Mouse (Mus musculus) ES-E14 (cell line): ENCODE data around the gene Hnrnpll.

ENCODE experiments used
- CHD2 ChIP-seq: IDR thresholded peaks from 2 replicates; pipeline ENCODE4 v1.6.1; 2014; ENCODE audit warnings: mild to moderate bottlenecking, low read depth, low read length, inconsistent platforms
- HCFC1 ChIP-seq: IDR thresholded peaks from 2 replicates; pipeline ENCODE4 v1.6.1; 2012; ENCODE audit warnings: low read length, inconsistent platforms, borderline replicate concordance; ENCODE audit not compliant: insufficient read depth
- MAFK ChIP-seq: IDR thresholded peaks from 2 replicates; pipeline ENCODE4 v1.6.1; 2014; ENCODE audit warnings: mild to moderate bottlenecking, low read depth, low read length, inconsistent platforms; ENCODE audit not compliant: insufficient read depth
- ZC3H11A ChIP-seq: IDR thresholded peaks from 2 replicates; pipeline ENCODE4 v1.6.1; 2012; ENCODE audit warnings: low read depth, mild to moderate bottlenecking, inconsistent platforms, low read length, borderline replicate concordance
- ZNF384 ChIP-seq: IDR thresholded peaks from 2 replicates; pipeline ENCODE4 v1.6.1; 2012; ENCODE audit warnings: low read depth, low read length, inconsistent platforms

GRCm38 (mm10) chr17:80091879-80092549, 29.9 kb upstream of the Hnrnpll start:
- TF ChIP-seq CHD2 (no peak), ZNF384 (peak; percentile 65), ZC3H11A (no peak), MAFK (peak; percentile 82), HCFC1 (no peak)
